Comparison of ENCODE assay signal across 8 mouse cellular contexts in the genomic region with DNA sequence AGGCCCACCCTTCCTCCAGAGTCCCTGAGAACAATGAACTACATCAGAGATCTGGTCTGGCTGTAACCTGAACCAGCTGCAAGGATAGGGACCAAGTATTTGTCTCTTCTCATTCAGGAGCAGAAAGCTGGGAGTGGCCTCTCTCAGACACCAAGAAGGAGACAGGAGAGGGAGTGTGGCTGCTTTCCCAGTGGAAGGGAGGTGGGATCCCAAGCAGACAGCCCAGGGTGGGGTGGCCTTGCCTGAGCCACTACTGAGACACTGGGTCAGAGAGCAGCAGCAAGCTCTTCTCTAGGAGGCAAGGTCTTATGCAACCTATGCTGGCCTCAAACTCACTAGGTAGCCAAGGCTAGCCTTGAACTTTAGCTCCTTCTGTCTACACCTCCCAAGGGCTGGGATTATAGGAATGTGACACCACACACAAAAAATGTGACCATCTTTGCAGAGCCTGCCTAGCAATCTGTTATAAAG.
A peak's percentile ranks its signal among the peaks of the same experiment; 100 is the strongest.
DNase-seq lines count a peak whose midpoint lies in the region.

No protein-coding gene starts in this region.

- peak; percentile 14 for DNase-seq in embryo, embryonic 10 days (ENCODE audit: low spot score)
- no peak for DNase-seq in embryo, embryonic 11 days
- DNase-seq in urinary bladder, postnatal 14 days (ENCODE audit: low spot score), result peak; percentile 58
- DNase-seq in urinary bladder, postnatal 10 days (ENCODE audit: low spot score), result no peak
- peak; percentile 25 for DNase-seq in kidney, adult 18-20 months
- DNase-seq in yolk sac, embryonic 10.5 days (ENCODE audit: low spot score), result peak; percentile 51
- DNase-seq in spleen, postnatal 36 days (ENCODE audit: low spot score in 2 of 2), result no peak
- no peak for DNase-seq in thymus, adult 18-20 months

Comparison
In these comparisons a context has a peak if more than half of its experiments do, and no peak if none do; other contexts are left out.
1. DNase-seq: peak in embryo, embryonic 10 days (single experiment), urinary bladder, postnatal 14 days (single experiment), kidney, adult 18-20 months (single experiment) and yolk sac, embryonic 10.5 days (single experiment); none in embryo, embryonic 11 days (single experiment), urinary bladder, postnatal 10 days (single experiment), spleen, postnatal 36 days (0 of 2) and thymus, adult 18-20 months (0 of 2).